Mouse (Mus musculus) midbrain, embryonic 16.5 days (tissue): ENCODE data around the gene Afap1. TPM values are rescaled to one million over a fixed set of nuclear protein-coding genes. Genes with fewer than 3 reads are reported as not detected.
A peak's percentile ranks its signal among the peaks of the same experiment; 100 is the strongest.

ENCODE experiments used
- ATAC-seq: fragments of 200-750 bp; cut with Nextera tagmentation; 2 replicates; pipeline ENCODE4 v1.8.0; 2017; ENCODE audit warnings: moderate TSS enrichment
- H3K27ac ChIP-seq: fragments of 300-500 bp; sonication (generic); 2 replicates; pipeline ENCODE4 v1.5.1; 2014; ENCODE audit warnings: mild to moderate bottlenecking, low read length, mixed read lengths
- H3K27me3 ChIP-seq: fragments of 300-500 bp; sonication (generic); 2 replicates; pipeline ENCODE4 v1.6.1; 2014; ENCODE audit warnings: low read depth, low read length, mixed read lengths; ENCODE audit not compliant: control insufficient read depth, insufficient read depth
- H3K36me3 ChIP-seq: fragments of 300-500 bp; sonication (generic); 2 replicates; pipeline ENCODE4 v1.6.1; 2014; ENCODE audit warnings: mild to moderate bottlenecking, low read length, moderate library complexity, mixed read lengths; ENCODE audit not compliant: control insufficient read depth, insufficient read depth
- H3K4me1 ChIP-seq: fragments of 300-500 bp; sonication (generic); 2 replicates; pipeline ENCODE4 v1.6.1; 2014; ENCODE audit warnings: mild to moderate bottlenecking, low read length, mixed read lengths; ENCODE audit not compliant: control insufficient read depth, insufficient read depth
- H3K4me2 ChIP-seq: fragments of 300-500 bp; sonication (generic); 2 replicates; pipeline ENCODE4 v1.6.1; 2014; ENCODE audit warnings: mild to moderate bottlenecking, low read length, mixed read lengths
- H3K4me3 ChIP-seq: fragments of 300-500 bp; sonication (generic); 2 replicates; pipeline ENCODE4 v1.5.1; 2014; ENCODE audit warnings: low read depth, mild to moderate bottlenecking, low read length, moderate library complexity, mixed read lengths
- H3K9ac ChIP-seq: fragments of 300-500 bp; sonication (generic); 2 replicates; pipeline ENCODE4 v1.6.1; 2014; ENCODE audit warnings: low read depth, low read length, mixed read lengths
- H3K9me3 ChIP-seq: fragments of 300-500 bp; sonication (generic); replicated peaks from 2 replicates; pipeline ENCODE4 v1.6.1; 2014; ENCODE audit warnings: mild to moderate bottlenecking, low read length, mixed read lengths; ENCODE audit not compliant: control insufficient read depth, poor library complexity, severe bottlenecking
- WGBS: fragments of 180-500 bp; shearing (Covaris S2); extraction: QIAGEN DNeasy Blood & Tissue Kit; methylation state at CpG from one replicate; pipeline ENCODE4 v1.1.7; 2014; 5-methylcytosine and 5-hydroxymethylcytosine counted together
- polyA plus RNA-seq: library from polyadenylated mRNA; unstranded; fragments of >200 nt; fragmentation: Nextera tagmentation; extraction: Ambion mirVana; gene quantifications from 2 replicates; pipeline ENCODE4 v1.2.1, GENCODE M21; 2015

Gene Afap1
- polyA plus RNA-seq: 61.2 and 65.6 TPM in 2 replicates

DNA sequence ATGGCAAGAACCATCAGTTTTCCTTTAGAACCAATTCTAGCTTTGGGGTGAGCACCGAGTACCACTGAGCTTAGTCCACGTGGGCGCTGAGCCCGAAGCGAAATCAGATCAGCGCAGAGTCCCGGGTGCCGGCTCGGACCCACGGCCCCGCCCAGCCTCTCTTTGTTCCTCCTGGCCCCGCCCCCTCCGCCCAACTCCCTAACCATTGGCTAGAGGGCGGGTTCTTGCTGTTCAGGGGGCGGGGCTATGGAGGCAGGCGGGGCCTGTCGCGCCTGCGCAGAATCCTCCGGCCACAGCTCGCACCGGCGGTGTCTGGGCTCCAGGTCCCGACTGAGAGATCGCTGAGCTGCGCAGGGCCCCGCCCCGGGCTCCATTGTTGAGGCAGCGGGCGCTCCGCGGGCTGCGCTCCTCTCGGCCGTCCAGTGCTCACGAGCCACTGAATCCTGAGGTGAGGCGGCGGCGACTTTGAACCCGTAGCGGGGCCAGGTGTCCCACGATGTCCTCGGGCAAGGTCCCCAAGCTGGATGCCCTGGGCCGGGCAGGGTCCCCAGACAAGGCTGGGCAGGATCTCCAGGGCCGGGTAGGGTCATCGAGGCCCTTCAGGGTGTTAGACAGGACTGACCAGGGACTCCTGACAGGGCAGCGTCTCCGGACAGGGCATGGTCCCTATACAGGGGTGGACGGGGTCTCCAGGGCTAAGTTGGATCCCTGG lies at the start of gene Afap1:
Gene Afap1 (plus strand): TSS at position 227 of the 712 bp plus-strand sequence.
- H3K9ac ChIP-seq: peak within 1 kb of the TSS; percentile 88
- no peaks in the 10 kb centered on the region for H3K27me3 ChIP-seq
- peak within 1 kb of the TSS; percentile 50 for H3K4me3 ChIP-seq
- under 1% methylated on average over 48 of the region's 49 CpGs for WGBS
- peak within 1 kb of the TSS; percentile 96 for H3K4me2 ChIP-seq
- H3K4me1 ChIP-seq: peaks cover 36% of the 10 kb centered on the region
- peak; percentile 94 for ATAC-seq
- H3K27ac ChIP-seq: peak within 1 kb of the TSS; percentile 86
- no peaks in the 10 kb centered on the region for H3K9me3 ChIP-seq
- H3K36me3 ChIP-seq: no peaks in the 10 kb centered on the region

DNA sequence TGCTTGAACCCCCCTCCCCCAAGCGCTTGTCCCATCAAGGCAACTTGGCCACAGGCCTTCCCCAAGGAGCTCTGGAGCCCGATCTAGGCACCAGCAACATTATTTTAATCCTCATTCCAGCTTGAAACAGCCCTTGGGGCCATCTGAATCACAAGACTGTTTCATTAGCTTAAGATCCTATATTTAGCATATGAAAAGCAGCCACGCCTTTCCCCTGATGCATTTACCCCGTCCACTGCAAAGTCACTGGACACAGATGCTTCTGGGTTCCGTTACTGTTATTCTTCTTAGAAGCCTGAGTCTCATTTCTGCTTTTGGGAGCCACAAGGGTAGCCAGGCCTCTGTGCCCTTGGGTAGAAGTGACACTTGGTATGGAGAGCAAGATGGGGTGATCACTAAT lies 41.6 kb upstream of the Afap1 start:
- ATAC-seq: no peak
- no peaks in the 10 kb centered on the region for H3K27me3 ChIP-seq
- H3K9me3 ChIP-seq: no peaks in the 10 kb centered on the region
- 0 out of 2 replicates have a peak overlapping the region, but pooled peaks have one; percentile 23 for H3K9ac ChIP-seq
- no peak overlapping the region for H3K4me3 ChIP-seq
- H3K36me3 ChIP-seq: no peaks in the 10 kb centered on the region
- 32% methylated on average over 5 of the region's 5 CpGs for WGBS
- H3K4me2 ChIP-seq: no peak overlapping the region
- H3K27ac ChIP-seq: no peak overlapping the region
- H3K4me1 ChIP-seq: peaks cover 9% of the 10 kb centered on the region; the same call in 1 of the 2 replicates

DNA sequence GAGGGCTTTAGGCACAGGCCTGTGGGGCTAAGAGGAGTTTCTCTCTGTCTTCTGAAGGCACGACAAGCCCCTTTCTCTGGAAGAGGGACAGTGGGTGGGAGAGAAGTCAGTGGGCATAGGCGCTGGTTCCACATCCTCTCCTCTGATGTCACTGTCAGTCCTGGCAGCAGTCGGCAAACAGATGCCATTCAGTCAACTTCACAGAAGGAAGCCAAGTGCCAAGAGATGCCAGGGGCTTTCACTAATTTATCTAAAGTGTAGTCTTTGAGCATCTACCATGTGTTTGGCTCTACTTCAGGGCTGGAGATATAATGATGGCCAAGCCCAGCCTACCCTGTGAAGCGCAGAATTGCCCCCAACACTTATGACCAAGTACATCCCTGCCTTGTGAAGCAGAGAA lies 39.7 kb upstream of the Afap1 start:
- no peak for ATAC-seq
- no peaks in the 10 kb centered on the region for H3K36me3 ChIP-seq
- H3K27ac ChIP-seq: no peak overlapping the region
- H3K4me2 ChIP-seq: no peak overlapping the region
- H3K9me3 ChIP-seq: no peaks in the 10 kb centered on the region
- 91% methylated on average over 4 of the region's 4 CpGs for WGBS
- no peaks in the 10 kb centered on the region for H3K27me3 ChIP-seq
- peaks cover 9% of the 10 kb centered on the region; the same call in 1 of the 2 replicates for H3K4me1 ChIP-seq
- H3K9ac ChIP-seq: no peak overlapping the region
- H3K4me3 ChIP-seq: no peak overlapping the region

DNA sequence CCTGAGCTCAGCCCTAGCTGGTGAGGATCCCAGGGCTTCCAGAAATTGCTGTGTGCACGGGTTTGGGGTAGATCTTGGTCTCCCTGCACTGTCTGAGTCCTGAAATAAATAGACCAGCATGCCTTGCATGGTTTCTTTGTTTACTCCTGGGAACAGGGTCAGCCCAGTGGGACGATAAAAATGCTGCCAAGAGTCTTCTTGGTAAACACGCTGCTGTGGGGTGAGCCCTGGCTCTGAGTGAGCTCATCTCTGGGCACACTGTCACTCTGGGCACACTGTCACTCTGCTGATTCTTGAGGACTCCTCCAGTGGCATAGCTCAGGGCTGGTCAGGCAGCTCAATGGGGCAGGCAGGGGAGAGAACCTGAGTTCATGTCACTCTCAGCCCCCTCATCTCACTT lies 36.9 kb upstream of the Afap1 start:
- Histone ChIP-seq H3K4me1 (peaks cover 2% of the 10 kb centered on the region; the same call in 1 of the 2 replicates), H3K9me3 (no peaks in the 10 kb centered on the region), H3K4me3 (no peak overlapping the region), H3K27ac (no peak overlapping the region), H3K9ac (no peak overlapping the region), H3K4me2 (no peak overlapping the region), H3K36me3 (no peaks in the 10 kb centered on the region), H3K27me3 (no peaks in the 10 kb centered on the region)
- 34% methylated on average over 3 of the region's 3 CpGs for WGBS
- ATAC-seq: no peak

DNA sequence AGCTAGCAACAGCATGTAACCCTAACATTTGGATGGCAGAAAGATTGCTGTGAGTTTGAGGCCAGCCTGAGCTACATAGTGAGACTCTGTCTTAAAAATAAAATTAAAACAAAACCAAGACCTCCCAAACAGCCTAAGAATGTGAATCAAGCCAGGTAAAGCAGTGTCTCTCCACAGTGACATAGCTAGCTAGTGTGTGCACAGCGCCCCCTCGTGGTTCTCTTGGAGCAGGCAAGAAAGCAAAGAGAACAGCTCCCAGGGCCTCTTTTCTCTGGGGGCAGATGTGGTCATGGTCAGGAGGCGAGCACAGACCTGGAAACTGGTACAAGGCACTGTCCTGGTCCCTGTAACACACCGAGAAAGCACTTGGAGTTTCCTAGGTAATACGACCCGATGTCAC lies 35.0 kb upstream of the Afap1 start:
- H3K27me3 ChIP-seq: no peaks in the 10 kb centered on the region
- no peak overlapping the region for H3K9ac ChIP-seq
- H3K4me2 ChIP-seq: no peak overlapping the region
- no peaks in the 10 kb centered on the region for H3K9me3 ChIP-seq
- ATAC-seq: peak; percentile 59; the same call in 1 of the 2 replicates
- H3K36me3 ChIP-seq: no peaks in the 10 kb centered on the region
- WGBS: 22% methylated on average over 6 of the region's 6 CpGs
- H3K4me1 ChIP-seq: no peaks in the 10 kb centered on the region
- no peak overlapping the region for H3K4me3 ChIP-seq
- H3K27ac ChIP-seq: no peak overlapping the region

DNA sequence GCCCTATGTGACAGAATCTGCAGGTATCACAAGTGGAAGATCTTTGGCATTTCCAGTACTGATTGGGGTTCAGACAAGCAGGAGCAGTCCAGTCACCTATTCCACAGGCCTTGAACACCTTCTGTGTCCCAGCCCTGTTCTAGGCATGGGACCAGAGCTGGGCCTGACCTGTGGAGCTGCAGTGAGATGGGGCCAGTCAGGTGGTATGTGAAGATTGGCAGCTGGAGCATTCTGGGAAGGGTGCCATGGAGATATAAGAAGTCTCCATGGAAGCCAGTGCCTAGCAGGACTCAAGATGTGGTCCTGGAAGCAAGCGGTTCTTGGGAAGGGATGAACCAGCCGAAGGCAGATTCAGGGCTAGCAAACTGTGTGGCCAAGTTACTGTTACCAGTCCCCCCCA lies 31.7 kb upstream of the Afap1 start:
- no peaks in the 10 kb centered on the region for H3K27me3 ChIP-seq
- H3K4me3 ChIP-seq: no peak overlapping the region
- ATAC-seq: no peak
- H3K27ac ChIP-seq: no peak overlapping the region
- WGBS: 83% methylated on average over 2 of the region's 2 CpGs
- no peaks in the 10 kb centered on the region for H3K9me3 ChIP-seq
- no peaks in the 10 kb centered on the region for H3K36me3 ChIP-seq
- no peaks in the 10 kb centered on the region for H3K4me1 ChIP-seq
- H3K4me2 ChIP-seq: no peak overlapping the region
- H3K9ac ChIP-seq: no peak overlapping the region

DNA sequence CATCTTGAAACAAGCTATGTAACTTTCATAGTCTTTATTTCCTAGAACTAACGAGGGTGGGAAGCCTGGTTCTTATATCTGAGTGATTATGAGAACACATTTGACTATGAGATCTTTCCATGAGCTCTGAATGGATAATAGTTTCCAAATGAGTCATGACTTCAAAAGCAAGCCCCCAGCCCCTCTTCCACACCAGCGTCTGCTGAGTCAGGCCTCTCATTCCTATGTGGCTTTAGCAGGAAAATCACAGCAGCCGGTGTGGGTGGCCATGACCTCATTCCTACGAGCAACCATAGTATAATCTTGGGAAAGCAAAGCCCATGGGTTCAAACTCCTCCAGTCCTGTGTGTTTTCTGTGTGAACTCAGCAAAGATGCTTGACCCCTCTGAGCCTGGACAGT lies 23.1 kb upstream of the Afap1 start:
- no peaks in the 10 kb centered on the region; the same call in 1 of the 2 replicates for H3K27me3 ChIP-seq
- H3K4me1 ChIP-seq: no peaks in the 10 kb centered on the region
- H3K36me3 ChIP-seq: no peaks in the 10 kb centered on the region
- no peak overlapping the region for H3K9ac ChIP-seq
- H3K27ac ChIP-seq: no peak overlapping the region
- H3K4me2 ChIP-seq: no peak overlapping the region
- WGBS: 86% methylated on average over 4 of the region's 4 CpGs
- peak; percentile 40; the same call in 1 of the 2 replicates for ATAC-seq
- H3K4me3 ChIP-seq: no peak overlapping the region
- H3K9me3 ChIP-seq: no peaks in the 10 kb centered on the region

DNA sequence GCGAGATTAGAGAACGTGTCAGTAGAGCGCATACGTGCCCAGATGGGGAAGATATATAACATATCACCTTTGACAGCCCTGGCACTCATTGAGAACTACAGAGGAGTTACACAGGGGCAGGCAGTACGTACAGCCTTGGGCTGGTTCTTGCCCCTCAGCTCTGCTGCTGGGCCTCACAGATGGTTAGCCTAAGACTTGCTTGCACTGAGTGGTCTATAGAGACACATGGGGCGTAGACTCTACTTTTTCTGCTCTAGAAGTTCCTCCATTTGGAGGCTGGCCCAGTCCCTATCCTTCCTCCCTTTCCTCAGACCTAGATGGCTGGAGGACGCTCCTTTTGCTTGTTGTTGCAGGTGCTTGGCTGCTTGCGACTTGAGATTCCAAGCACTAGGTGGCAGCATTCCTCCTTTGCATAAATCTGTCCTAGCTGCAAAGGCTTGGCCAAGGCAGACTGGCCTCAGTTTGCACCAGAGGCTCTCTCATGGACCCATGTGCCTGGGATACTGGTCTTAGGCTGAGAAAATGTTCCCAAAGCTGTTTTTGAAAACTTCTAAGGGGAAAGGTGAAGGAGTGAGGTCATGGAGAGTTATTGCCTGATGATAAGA lies 22.6 kb upstream of the Afap1 start:
- 60% methylated on average over 8 of the region's 8 CpGs for WGBS
- Histone ChIP-seq H3K9me3 (no peaks in the 10 kb centered on the region), H3K4me3 (no peak overlapping the region), H3K4me1 (no peaks in the 10 kb centered on the region), H3K9ac (no peak overlapping the region), H3K27me3 (no peaks in the 10 kb centered on the region; the same call in 1 of the 2 replicates), H3K27ac (no peak overlapping the region), H3K4me2 (no peak overlapping the region), H3K36me3 (no peaks in the 10 kb centered on the region)
- peak; percentile 85 for ATAC-seq

DNA sequence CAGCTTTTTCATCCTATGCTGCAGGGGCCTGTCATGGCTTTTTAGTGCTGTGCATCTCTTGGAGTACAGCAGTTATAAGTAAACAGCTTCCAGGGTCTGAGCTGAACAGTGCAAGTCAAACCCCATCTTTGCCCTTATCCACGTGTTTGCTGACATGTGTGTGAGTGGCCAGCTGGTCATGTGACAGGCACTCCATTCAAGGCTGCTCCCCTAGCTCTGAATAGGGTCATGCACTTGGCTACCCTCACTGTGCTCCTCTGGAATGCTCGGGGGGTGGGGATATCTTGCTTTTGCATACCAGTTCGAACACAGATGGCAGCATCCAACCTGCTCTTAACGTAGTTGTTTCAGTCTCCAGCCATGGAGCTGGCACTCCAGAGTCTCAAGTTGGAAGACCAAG lies 19.7 kb upstream of the Afap1 start:
- ATAC-seq: no peak
- WGBS: 50% methylated on average over 4 of the region's 4 CpGs
- H3K27ac ChIP-seq: no peak overlapping the region
- no peak overlapping the region for H3K4me2 ChIP-seq
- no peaks in the 10 kb centered on the region; the same call in 1 of the 2 replicates for H3K27me3 ChIP-seq
- no peak overlapping the region for H3K9ac ChIP-seq
- no peaks in the 10 kb centered on the region for H3K4me1 ChIP-seq
- no peaks in the 10 kb centered on the region for H3K9me3 ChIP-seq
- H3K4me3 ChIP-seq: no peak overlapping the region
- H3K36me3 ChIP-seq: no peaks in the 10 kb centered on the region
